Mouse (Mus musculus): ENCODE measurements at regions not wholly inside any gene's neighbourhood (a gene's known extent, or its start where the extent isn't known, plus 50 kb on each side); places are given as distances from the start of the nearest gene placed in this dataset.

GRCm38 (mm10) chr2:128468323-128468722 lies 122.7 kb upstream of the Spdye4c start:
- no peaks in the 10 kb centered on the region; the same call in 1 of the 2 replicates for H3K27me3 ChIP-seq (ENCODE audit: control insufficient read depth, insufficient read depth, low read length)

GRCm38 (mm10) chr2:128470351-128470750 lies 120.7 kb upstream of the Spdye4c start:
- TF ChIP-seq CTCF (IDR thresholded peaks at IDR 0.05; ENCODE audit: borderline replicate concordance, control insufficient read depth, extremely low read depth, insufficient read depth, low read length, poor library complexity) = no peak
- no peak for TF ChIP-seq POLR2A (IDR thresholded peaks at IDR 0.05; ENCODE audit: control insufficient read depth, extremely low read depth, insufficient read depth, low read length, poor library complexity)
- no peaks in the 10 kb centered on the region for H3K36me3 ChIP-seq (ENCODE audit: control insufficient read depth, insufficient read depth, low read length)
- DNase-seq = peak; percentile 24
- 56% methylated on average over 5 of the region's 5 CpGs for WGBS
- H3K27ac ChIP-seq (ENCODE audit: control insufficient read depth, insufficient read depth, low read length) = no peak overlapping the region
- no peak overlapping the region for H3K4me3 ChIP-seq (ENCODE audit: control insufficient read depth, insufficient read depth, low read length)
- no peaks in the 10 kb centered on the region for H3K27me3 ChIP-seq (ENCODE audit: control insufficient read depth, insufficient read depth, low read length)
- peaks cover 20% of the 10 kb centered on the region for H3K4me1 ChIP-seq (replicated peaks; ENCODE audit: control insufficient read depth, insufficient read depth, low read length)

More at GRCm38 (mm10) chr2:128468323-128468722, 122.7 kb upstream of the Spdye4c start:
- no peaks in the 10 kb centered on the region for H3K36me3 ChIP-seq (ENCODE audit: control insufficient read depth, insufficient read depth, low read length)
- no peak for TF ChIP-seq POLR2A (IDR thresholded peaks at IDR 0.05; ENCODE audit: control insufficient read depth, extremely low read depth, insufficient read depth, low read length, poor library complexity)
- no peak for TF ChIP-seq CTCF (IDR thresholded peaks at IDR 0.05; ENCODE audit: borderline replicate concordance, control insufficient read depth, extremely low read depth, insufficient read depth, low read length, poor library complexity)
- no peak overlapping the region for H3K4me3 ChIP-seq (ENCODE audit: control insufficient read depth, insufficient read depth, low read length)
- no peak overlapping the region for H3K27ac ChIP-seq (ENCODE audit: control insufficient read depth, insufficient read depth, low read length)
- 69% methylated on average over 2 of the region's 2 CpGs for WGBS
- no peak for DNase-seq
- peaks cover 17% of the 10 kb centered on the region for H3K4me1 ChIP-seq (replicated peaks; ENCODE audit: control insufficient read depth, insufficient read depth, low read length)

- no peaks in the 10 kb centered on the region for H3K27me3 ChIP-seq (ENCODE audit: control insufficient read depth, insufficient read depth, low read length)
- DNase-seq = no peak
- H3K4me3 ChIP-seq (ENCODE audit: control insufficient read depth, insufficient read depth, low read length) = no peak overlapping the region
- TF ChIP-seq POLR2A (IDR thresholded peaks at IDR 0.05; ENCODE audit: control insufficient read depth, extremely low read depth, insufficient read depth, low read length, poor library complexity) = no peak
- no peak for TF ChIP-seq CTCF (IDR thresholded peaks at IDR 0.05; ENCODE audit: borderline replicate concordance, control insufficient read depth, extremely low read depth, insufficient read depth, low read length, poor library complexity)
- no peak overlapping the region for H3K27ac ChIP-seq (ENCODE audit: control insufficient read depth, insufficient read depth, low read length)
- peaks cover 18% of the 10 kb centered on the region for H3K4me1 ChIP-seq (replicated peaks; ENCODE audit: control insufficient read depth, insufficient read depth, low read length)
- H3K36me3 ChIP-seq (ENCODE audit: control insufficient read depth, insufficient read depth, low read length) = no peaks in the 10 kb centered on the region
- 87% methylated on average over 13 of the region's 13 CpGs for WGBS
Measured at GRCm38 (mm10) chr2:128473241-128473954, 117.6 kb upstream of the Spdye4c start.

GRCm38 (mm10) chr2:128473997-128474396 lies 117.0 kb upstream of the Spdye4c start:
- no peak for DNase-seq
- Histone ChIP-seq H3K27me3 (ENCODE audit: control insufficient read depth, insufficient read depth, low read length) (no peaks in the 10 kb centered on the region), H3K4me1 (replicated peaks; ENCODE audit: control insufficient read depth, insufficient read depth, low read length) (peaks cover 16% of the 10 kb centered on the region), H3K36me3 (ENCODE audit: control insufficient read depth, insufficient read depth, low read length) (no peaks in the 10 kb centered on the region), H3K27ac (ENCODE audit: control insufficient read depth, insufficient read depth, low read length) (no peak overlapping the region), H3K4me3 (ENCODE audit: control insufficient read depth, insufficient read depth, low read length) (no peak overlapping the region)
- WGBS = 91% methylated on average over 7 of the region's 7 CpGs
- no peak for TF ChIP-seq POLR2A (IDR thresholded peaks at IDR 0.05; ENCODE audit: control insufficient read depth, extremely low read depth, insufficient read depth, low read length, poor library complexity)
- no peak for TF ChIP-seq CTCF (IDR thresholded peaks at IDR 0.05; ENCODE audit: borderline replicate concordance, control insufficient read depth, extremely low read depth, insufficient read depth, low read length, poor library complexity)

GRCm38 (mm10) chr2:128477242-128477641 lies 113.8 kb upstream of the Spdye4c start:
- no peak overlapping the region for H3K27ac ChIP-seq (ENCODE audit: control insufficient read depth, insufficient read depth, low read length)
- no peaks in the 10 kb centered on the region for H3K36me3 ChIP-seq (ENCODE audit: control insufficient read depth, insufficient read depth, low read length)

GRCm38 (mm10) chr2:128491217-128491877 lies 99.7 kb upstream of the Spdye4c start:
- WGBS = 92% methylated on average over 7 of the region's 7 CpGs
- no peak overlapping the region for H3K4me3 ChIP-seq (ENCODE audit: control insufficient read depth, insufficient read depth, low read length)
- no peak for TF ChIP-seq CTCF (IDR thresholded peaks at IDR 0.05; ENCODE audit: borderline replicate concordance, control insufficient read depth, extremely low read depth, insufficient read depth, low read length, poor library complexity)
- DNase-seq = no peak
- H3K27me3 ChIP-seq (ENCODE audit: control insufficient read depth, insufficient read depth, low read length) = no peaks in the 10 kb centered on the region
- no peaks in the 10 kb centered on the region for H3K4me1 ChIP-seq (replicated peaks; ENCODE audit: control insufficient read depth, insufficient read depth, low read length)
- H3K36me3 ChIP-seq (ENCODE audit: control insufficient read depth, insufficient read depth, low read length) = no peaks in the 10 kb centered on the region
- no peak overlapping the region for H3K27ac ChIP-seq (ENCODE audit: control insufficient read depth, insufficient read depth, low read length)

More at GRCm38 (mm10) chr2:128477242-128477641, 113.8 kb upstream of the Spdye4c start:
- Histone ChIP-seq H3K27me3 (ENCODE audit: control insufficient read depth, insufficient read depth, low read length) (no peaks in the 10 kb centered on the region), H3K4me3 (ENCODE audit: control insufficient read depth, insufficient read depth, low read length) (no peak overlapping the region), H3K4me1 (replicated peaks; ENCODE audit: control insufficient read depth, insufficient read depth, low read length) (peaks cover 4% of the 10 kb centered on the region; the same call in 1 of the 2 replicates)
- 68% methylated on average over 2 of the region's 2 CpGs for WGBS
- no peak for TF ChIP-seq POLR2A (IDR thresholded peaks at IDR 0.05; ENCODE audit: control insufficient read depth, extremely low read depth, insufficient read depth, low read length, poor library complexity)
- no peak for TF ChIP-seq CTCF (IDR thresholded peaks at IDR 0.05; ENCODE audit: borderline replicate concordance, control insufficient read depth, extremely low read depth, insufficient read depth, low read length, poor library complexity)
- no peak for DNase-seq
